Mouse (Mus musculus): ENCODE data around the gene Il31. TPM values are rescaled to one million over a fixed set of nuclear protein-coding genes. Genes with fewer than 3 reads are reported as not detected.
"Not testable (repeated sequence)": the region's sequence is repeated elsewhere in the genome, so short reads cannot be mapped to it uniquely, and the experiment has no call there.

Il31 gene
- total and polyA plus RNA-seq, 3 experiments: not detected

- Histone ChIP-seq H3K36me3 (ENCODE audit: control insufficient read depth, insufficient read depth, low read length) (no peaks in the 10 kb centered on the region), H3K4me1 (ENCODE audit: control insufficient read depth, insufficient read depth, low read length) (peaks cover 2% of the 10 kb centered on the region; the same call in 1 of the 2 replicates), H3K27me3 (ENCODE audit: control insufficient read depth, insufficient read depth, low read length) (no peaks in the 10 kb centered on the region), H3K9ac (ENCODE audit: low read depth, low read length) (no peak overlapping the region), H3K79me2 (replicated peaks; ENCODE audit: control insufficient read depth, insufficient read depth, low read length) (no peaks in the 10 kb centered on the region), H3K27ac (no peak overlapping the region), H3K4me3 (no peak overlapping the region)
- 62% methylated on average over 3 of the region's 3 CpGs for WGBS
- TF ChIP-seq EP300 (IDR thresholded peaks at IDR 0.05; ENCODE audit: insufficient read depth, low read depth, low read length): no peak
- DNase-seq: no peak
- intact Hi-C loops (cut with DNase I): no loop called here
Observed at GRCm38 (mm10) chr5:123512102-123512501, 22.8 kb upstream of the Il31 start.

DNA sequence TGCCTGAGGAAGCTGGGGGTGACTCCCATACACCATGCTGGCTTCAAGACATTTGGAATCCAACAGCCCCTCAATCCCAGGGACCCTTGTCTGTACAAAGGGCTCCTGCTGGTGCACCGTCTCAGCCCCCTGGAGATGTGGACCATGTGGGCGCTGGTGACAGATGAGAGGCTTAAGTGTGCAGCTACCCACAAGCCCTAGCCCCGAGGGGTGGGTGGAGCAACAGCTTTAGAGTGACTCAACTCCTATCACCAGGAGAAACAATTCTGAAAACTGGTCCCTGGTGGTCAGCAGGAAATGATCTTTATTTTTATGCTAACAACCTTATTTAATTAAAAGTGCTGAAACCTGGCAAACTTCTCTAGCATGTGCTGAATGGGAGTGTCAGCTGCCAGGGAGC lies 22.1 kb upstream of the Il31 start:
- H3K9ac ChIP-seq (ENCODE audit: low read depth, low read length); DNase-seq; intact Hi-C loops (cut with DNase I); H3K4me1 ChIP-seq (ENCODE audit: control insufficient read depth, insufficient read depth, low read length); H3K27ac ChIP-seq; H3K27me3 ChIP-seq (ENCODE audit: control insufficient read depth, insufficient read depth, low read length); H3K36me3 ChIP-seq (ENCODE audit: control insufficient read depth, insufficient read depth, low read length); H3K4me3 ChIP-seq; H3K79me2 ChIP-seq (replicated peaks; ENCODE audit: control insufficient read depth, insufficient read depth, low read length): not testable (repeated sequence)
- WGBS: 70% methylated on average over 3 of the region's 3 CpGs

DNA sequence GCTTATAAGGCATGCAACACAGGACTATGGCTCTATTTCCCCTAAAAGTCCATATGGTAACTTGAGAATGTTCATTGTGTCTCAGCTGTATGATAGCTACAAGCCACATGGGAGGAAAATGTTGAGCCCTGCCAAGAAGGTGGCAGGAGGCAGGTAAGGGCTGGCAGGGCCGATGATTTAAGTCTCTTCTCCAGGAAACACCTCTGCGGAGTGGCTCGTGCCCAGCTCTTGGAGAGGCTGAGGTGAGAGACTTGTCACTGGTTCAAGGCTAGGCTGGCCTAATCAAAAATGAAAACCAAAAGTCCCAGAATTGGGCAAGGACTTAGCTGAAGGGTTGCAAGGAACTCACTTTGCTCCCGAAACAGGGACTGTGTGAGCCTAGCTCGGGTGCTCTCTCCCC lies 20.9 kb upstream of the Il31 start, which contains the start of gene B3gnt4:
Gene B3gnt4, plus strand, starts transcription at position 301 of the 400 bp plus-strand sequence.
- H3K4me1 ChIP-seq (ENCODE audit: control insufficient read depth, insufficient read depth, low read length): peaks cover 2% of the 10 kb centered on the region; the same call in 1 of the 2 replicates
- no peak for DNase-seq
- intact Hi-C loops (cut with DNase I): no loop called here
- TF ChIP-seq EP300 (IDR thresholded peaks at IDR 0.05; ENCODE audit: insufficient read depth, low read depth, low read length): no peak
- no peak for TF ChIP-seq POLR2A (IDR thresholded peaks at IDR 0.05; ENCODE audit: insufficient read depth, low read depth, low read length)
- no peak for TF ChIP-seq CTCF (IDR thresholded peaks at IDR 0.05)
- no peaks in the 10 kb centered on the region for H3K36me3 ChIP-seq (ENCODE audit: control insufficient read depth, insufficient read depth, low read length)
- WGBS: 83% methylated on average over 5 of the region's 5 CpGs
- H3K27ac ChIP-seq: no peak within 1 kb of the TSS
- H3K79me2 ChIP-seq (replicated peaks; ENCODE audit: control insufficient read depth, insufficient read depth, low read length): no peaks in the 10 kb centered on the region
- H3K4me3 ChIP-seq: no peak within 1 kb of the TSS
- no peaks in the 10 kb centered on the region for H3K27me3 ChIP-seq (ENCODE audit: control insufficient read depth, insufficient read depth, low read length)
- no peak within 1 kb of the TSS for H3K9ac ChIP-seq (ENCODE audit: low read depth, low read length)

DNA sequence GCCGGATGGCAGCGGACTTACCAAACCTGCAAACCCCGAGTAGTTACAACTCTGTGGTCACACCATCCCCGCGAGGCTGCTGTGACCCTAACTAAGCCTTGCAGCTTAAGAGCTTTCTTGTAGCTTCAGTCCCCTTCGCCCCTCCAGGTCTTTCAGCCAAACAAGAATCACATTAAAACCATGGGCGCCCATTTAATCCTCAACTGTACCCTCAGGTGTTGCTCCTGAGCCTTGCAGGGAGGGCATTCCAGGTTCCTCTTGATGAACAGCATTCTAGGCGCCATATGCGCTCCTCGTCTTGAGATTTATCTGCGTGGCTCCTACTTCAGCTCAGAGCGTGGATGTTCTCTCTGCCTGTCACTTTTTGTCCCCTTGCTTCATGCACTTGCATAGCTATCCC lies 19.6 kb upstream of the Il31 start:
- DNase-seq: no peak
- 11% methylated on average over 12 of the region's 12 CpGs for WGBS
- Histone ChIP-seq H3K9ac (ENCODE audit: low read depth, low read length) (no peak overlapping the region), H3K27me3 (ENCODE audit: control insufficient read depth, insufficient read depth, low read length) (no peaks in the 10 kb centered on the region), H3K36me3 (ENCODE audit: control insufficient read depth, insufficient read depth, low read length) (no peaks in the 10 kb centered on the region), H3K4me1 (ENCODE audit: control insufficient read depth, insufficient read depth, low read length) (peaks cover 2% of the 10 kb centered on the region; the same call in 1 of the 2 replicates), H3K79me2 (replicated peaks; ENCODE audit: control insufficient read depth, insufficient read depth, low read length) (no peaks in the 10 kb centered on the region), H3K27ac (no peak overlapping the region), H3K4me3 (peak overlapping the region; percentile 54; the same call in 1 of the 2 replicates)
- TF ChIP-seq CTCF (IDR thresholded peaks at IDR 0.05) (no peak), EP300 (IDR thresholded peaks at IDR 0.05; ENCODE audit: insufficient read depth, low read depth, low read length) (no peak), POLR2A (IDR thresholded peaks at IDR 0.05; ENCODE audit: insufficient read depth, low read depth, low read length) (no peak)
- intact Hi-C loops (cut with DNase I): no loop called here

- peak; percentile 30; the same call in 1 of the 2 replicates for TF ChIP-seq CTCF (IDR thresholded peaks at IDR 0.05)
- TF ChIP-seq EP300 (IDR thresholded peaks at IDR 0.05; ENCODE audit: insufficient read depth, low read depth, low read length): no peak
- Histone ChIP-seq H3K4me3 (peak overlapping the region; percentile 54), H3K79me2 (replicated peaks; ENCODE audit: control insufficient read depth, insufficient read depth, low read length) (no peaks in the 10 kb centered on the region), H3K9ac (ENCODE audit: low read depth, low read length) (peak overlapping the region; percentile 45), H3K36me3 (ENCODE audit: control insufficient read depth, insufficient read depth, low read length) (no peaks in the 10 kb centered on the region), H3K27ac (no peak overlapping the region), H3K27me3 (ENCODE audit: control insufficient read depth, insufficient read depth, low read length) (no peaks in the 10 kb centered on the region), H3K4me1 (ENCODE audit: control insufficient read depth, insufficient read depth, low read length) (peaks cover 2% of the 10 kb centered on the region; the same call in 1 of the 2 replicates)
- intact Hi-C loops (cut with DNase I): no loop called here
- peak; percentile 79 to 83 for DNase-seq
- under 1% methylated on average over 59 of the region's 59 CpGs for WGBS
Observed at GRCm38 (mm10) chr5:123507936-123508723, 18.8 kb upstream of the Il31 start.

DNA sequence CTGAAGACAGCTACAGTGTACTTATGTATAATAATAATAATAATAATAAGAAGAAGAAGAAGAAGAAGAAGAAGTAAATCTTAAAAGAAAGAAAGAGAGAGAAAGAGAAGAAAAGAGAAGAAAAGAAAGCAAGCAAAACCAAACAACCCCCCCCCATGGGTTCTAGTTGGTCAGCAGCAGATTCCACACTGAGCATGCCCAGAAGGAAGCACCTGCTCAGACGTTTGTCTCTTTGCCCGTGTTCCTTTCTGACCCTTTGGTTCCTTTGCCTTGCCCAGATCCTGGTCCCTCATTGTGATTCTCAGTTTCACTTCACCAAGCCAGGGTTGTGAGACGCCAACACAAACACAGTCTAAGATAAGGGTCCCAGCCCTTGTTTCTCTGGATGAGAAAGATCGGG lies 12.7 kb upstream of the Il31 start:
- Histone ChIP-seq H3K79me2 (replicated peaks; ENCODE audit: control insufficient read depth, insufficient read depth, low read length) (no peaks in the 10 kb centered on the region), H3K27ac (no peak overlapping the region), H3K9ac (ENCODE audit: low read depth, low read length) (no peak overlapping the region), H3K36me3 (ENCODE audit: control insufficient read depth, insufficient read depth, low read length) (no peaks in the 10 kb centered on the region), H3K4me3 (no peak overlapping the region), H3K4me1 (ENCODE audit: control insufficient read depth, insufficient read depth, low read length) (peaks cover 6% of the 10 kb centered on the region), H3K27me3 (ENCODE audit: control insufficient read depth, insufficient read depth, low read length) (no peaks in the 10 kb centered on the region)
- DNase-seq: no peak
- 27% methylated on average over 4 of the region's 4 CpGs for WGBS
- intact Hi-C loops (cut with DNase I): no loop called here
- TF ChIP-seq EP300 (IDR thresholded peaks at IDR 0.05; ENCODE audit: insufficient read depth, low read depth, low read length): no peak
- no peak for TF ChIP-seq POLR2A (IDR thresholded peaks at IDR 0.05; ENCODE audit: insufficient read depth, low read depth, low read length)
- TF ChIP-seq CTCF (IDR thresholded peaks at IDR 0.05): no peak
